13 mouse cellular contexts compared by ENCODE assay signal in genomic region chr11:120208848-120209247, GRCm38 (mm10). TPM values are rescaled to one million over a fixed set of nuclear protein-coding genes. Genes with fewer than 3 reads are reported as not detected.
DNase-seq lines count a peak whose midpoint lies in the region; ATAC-seq and TF ChIP-seq lines count a peak whose summit lies in the region.
"Had no signal": no experiment of that assay in that cellular context is flagged by ENCODE, and none has a peak within 500 bp of the region (broad histone marks: within the 10 kb centered on the region; RNA-seq: fewer than 3 reads in every experiment).

No protein-coding gene starts in this region.

- WGBS in liver, adult 2 months: 79% methylated on average over 2 of the region's 2 CpGs
- WGBS in stomach, postnatal 0 days: 78% methylated on average over 2 of the region's 2 CpGs
- 72% methylated on average over 2 of the region's 2 CpGs for WGBS in forebrain, embryonic 12.5 days

- no peak for ATAC-seq in stomach, postnatal 0 days (ENCODE audit: low FRiP score, low TSS enrichment)
- no peak for ATAC-seq in forebrain, embryonic 12.5 days (ENCODE audit: low FRiP score)
- ATAC-seq: forebrain, embryonic 15.5 days had no signal

- DNase-seq in gastrocnemius, adult 2 months: no peak
- no peak for DNase-seq in gastrocnemius, postnatal 36 days
- no peak for DNase-seq in liver, adult 2 months (ENCODE audit: extremely low read depth, low read depth, low spot score)
- DNase-seq in liver (no peak), R1 (ENCODE audit: low read depth, low spot score) (peak; percentile 71)
- DNase-seq in stomach, postnatal 0 days (ENCODE audit: low spot score): no peak
- DNase-seq in urinary bladder, postnatal 36 days (ENCODE audit: low spot score in 2 of 2): no peak
- DNase-seq: spleen, adult 18-20 months had no signal

- H3K9ac ChIP-seq in liver, adult 2 months (ENCODE audit: low read depth, low read length): no peak overlapping the region
- H3K9ac ChIP-seq in stomach, postnatal 0 days (ENCODE audit: low read length): no peak overlapping the region
- no peak overlapping the region for H3K9ac ChIP-seq in forebrain, embryonic 12.5 days
- H3K9ac ChIP-seq: forebrain, embryonic 15.5 days; limb, embryonic 13.5 days; neural tube, embryonic 13.5 days had no signal

- TF ChIP-seq POLR2A in liver, adult 2 months (IDR thresholded peaks at IDR 0.05; ENCODE audit: extremely low read depth, insufficient read depth, low read length): no peak

- H3K4me2 ChIP-seq in stomach, postnatal 0 days (replicated peaks; ENCODE audit: low read depth): no peak overlapping the region
- no peak overlapping the region for H3K4me2 ChIP-seq in forebrain, embryonic 12.5 days
- H3K4me2 ChIP-seq: forebrain, embryonic 15.5 days; limb, embryonic 13.5 days; neural tube, embryonic 13.5 days had no signal

- TF ChIP-seq CTCF in gastrocnemius, adult 2 months (IDR thresholded peaks at IDR 0.05): peak; percentile 63
- TF ChIP-seq CTCF in liver, adult 2 months (IDR thresholded peaks at IDR 0.05; ENCODE audit: low read depth, low read length): peak; percentile 35; the same call in 1 of the 2 replicates
- TF ChIP-seq CTCF in stomach, postnatal 0 days (IDR thresholded peaks at IDR 0.05; ENCODE audit: low read depth): peak; percentile 66

- no peak for TF ChIP-seq EP300 in stomach, postnatal 0 days (optimal IDR thresholded peaks at IDR 0.05)

- H3K27me3 ChIP-seq in liver, adult 2 months (ENCODE audit: control insufficient read depth, insufficient read depth, low read length): no peaks in the 10 kb centered on the region
- H3K27me3 ChIP-seq in stomach, postnatal 0 days (ENCODE audit: control insufficient read depth, insufficient read depth, low read length): no peaks in the 10 kb centered on the region
- peaks cover 6% of the 10 kb centered on the region; the same call in 1 of the 2 replicates for H3K27me3 ChIP-seq in forebrain, embryonic 12.5 days
- H3K27me3 ChIP-seq: forebrain, embryonic 15.5 days; limb, embryonic 13.5 days; neural tube, embryonic 13.5 days had no signal

- no peak overlapping the region for H3K27ac ChIP-seq in gastrocnemius, adult 2 months
- no peak overlapping the region for H3K27ac ChIP-seq in liver, adult 2 months (replicated peaks; ENCODE audit: insufficient read depth, low read depth, low read length)
- H3K27ac ChIP-seq in stomach, postnatal 0 days (replicated peaks): no peak overlapping the region
- H3K27ac ChIP-seq in forebrain, embryonic 12.5 days: no peak overlapping the region
- H3K27ac ChIP-seq: forebrain, embryonic 15.5 days; limb, embryonic 13.5 days had no signal

- H3K36me3 ChIP-seq in liver, adult 2 months (ENCODE audit: control insufficient read depth, insufficient read depth, low read length): no peaks in the 10 kb centered on the region
- no peaks in the 10 kb centered on the region for H3K36me3 ChIP-seq in stomach, postnatal 0 days (ENCODE audit: control insufficient read depth, insufficient read depth, low read length)
- no peaks in the 10 kb centered on the region for H3K36me3 ChIP-seq in forebrain, embryonic 12.5 days (replicated peaks)
- H3K36me3 ChIP-seq: forebrain, embryonic 15.5 days; limb, embryonic 13.5 days had no signal

- H3K79me2 ChIP-seq in liver, adult 2 months (ENCODE audit: control insufficient read depth, insufficient read depth, low read length): no peaks in the 10 kb centered on the region

- intact Hi-C loops in gastrocnemius, adult 2 months (cut with DNase I): no loop called here
- intact Hi-C loops in gastrocnemius, postnatal 36 days (cut with DNase I): no loop called here

- H3K4me1 ChIP-seq in liver, adult 2 months (ENCODE audit: control insufficient read depth, insufficient read depth, low read length): peaks cover 2% of the 10 kb centered on the region; the same call in 1 of the 2 replicates
- H3K4me1 ChIP-seq in stomach, postnatal 0 days (replicated peaks; ENCODE audit: control insufficient read depth, insufficient read depth): no peaks in the 10 kb centered on the region; the same call in 1 of the 2 replicates
- H3K4me1 ChIP-seq in forebrain, embryonic 12.5 days: peaks cover 4% of the 10 kb centered on the region; the same call in 1 of the 2 replicates
- H3K4me1 ChIP-seq: forebrain, embryonic 15.5 days; limb, embryonic 13.5 days had no signal

- H3K9me3 ChIP-seq in stomach, postnatal 0 days (ENCODE audit: control insufficient read depth, low read length): no peaks in the 10 kb centered on the region
- peaks cover 9% of the 10 kb centered on the region; the same call in 1 of the 2 replicates for H3K9me3 ChIP-seq in forebrain, embryonic 12.5 days
- H3K9me3 ChIP-seq: forebrain, embryonic 15.5 days; heart, embryonic 10.5 days had no signal

- no peak overlapping the region for H3K4me3 ChIP-seq in gastrocnemius, adult 2 months
- H3K4me3 ChIP-seq in liver, adult 2 months (ENCODE audit: insufficient read depth, low read depth, low read length): no peak overlapping the region
- H3K4me3 ChIP-seq in stomach, postnatal 0 days (ENCODE audit: low read depth, low read length): no peak overlapping the region
- H3K4me3 ChIP-seq in forebrain, embryonic 12.5 days (replicated peaks): no peak overlapping the region
- H3K4me3 ChIP-seq: forebrain, embryonic 15.5 days; heart, embryonic 10.5 days; limb, embryonic 13.5 days; neural tube, embryonic 13.5 days had no signal

RNA-seq across cellular contexts. Expression of gene Bahcc1, which starts 23.9 kb away (rescaled TPM):
- 1 to 10 TPM; 3.5 to 5.3 TPM for total RNA-seq in gastrocnemius, adult 2 months (2021)
- total RNA-seq in gastrocnemius, postnatal 36 days (2021): 1 to 10 TPM; 2.3 to 4.1 TPM
- 1.2 and 1.5 TPM in 2 replicates for total RNA-seq in liver, adult 2 months (2014; rRNA removed)
- 3.4 and 3.5 TPM in 2 replicates for polyA plus RNA-seq in liver, adult 2 months (2012; rRNA removed)
- 2.7 and 2.9 TPM in 2 replicates for polyA plus RNA-seq in stomach, postnatal 0 days (2015; fragmentation: Nextera tagmentation; extraction: Ambion mirVana)
- 23.5 and 24.0 TPM in 2 replicates for polyA plus RNA-seq in forebrain, embryonic 12.5 days (2016; fragmentation: Nextera tagmentation; extraction: Ambion mirVana)

RNA-seq across cellular contexts. Expression of gene Slc38a10, which starts 57.7 kb away (rescaled TPM):
- 10 to 100 TPM; 32.2 to 51.7 TPM for total RNA-seq in gastrocnemius, adult 2 months (2021)
- 10 to 100 TPM; 43.0 to 43.4 TPM for total RNA-seq in gastrocnemius, postnatal 36 days (2021)
- 41.1 and 47.8 TPM in 2 replicates for total RNA-seq in liver, adult 2 months (2014; rRNA removed)
- polyA plus RNA-seq in liver, adult 2 months (2012; rRNA removed): 75.1 and 90.2 TPM in 2 replicates
- 40.5 and 42.3 TPM in 2 replicates for polyA plus RNA-seq in stomach, postnatal 0 days (2015; fragmentation: Nextera tagmentation; extraction: Ambion mirVana)
- polyA plus RNA-seq in forebrain, embryonic 12.5 days (2016; fragmentation: Nextera tagmentation; extraction: Ambion mirVana): 88.6 and 91.3 TPM in 2 replicates
